Mouse (Mus musculus) mesoderm, embryonic 11.5 days (tissue): ENCODE measurements at regions not wholly inside any gene's neighbourhood (a gene's known extent, or its start where the extent isn't known, plus 50 kb on each side); places are given as distances from the start of the nearest gene placed in this dataset.

ENCODE experiments used
- DNase-seq: peaks from one replicate; pipeline ENCODE4 v3.0.0-alpha.2; 2012; ENCODE audit warnings: low read depth, low spot score

- DNase-seq: peak; percentile 28
These were observed 209.5 kb downstream of the Mreg start for GRCm38 (mm10) chr1:72002471-72003116.

DNA sequence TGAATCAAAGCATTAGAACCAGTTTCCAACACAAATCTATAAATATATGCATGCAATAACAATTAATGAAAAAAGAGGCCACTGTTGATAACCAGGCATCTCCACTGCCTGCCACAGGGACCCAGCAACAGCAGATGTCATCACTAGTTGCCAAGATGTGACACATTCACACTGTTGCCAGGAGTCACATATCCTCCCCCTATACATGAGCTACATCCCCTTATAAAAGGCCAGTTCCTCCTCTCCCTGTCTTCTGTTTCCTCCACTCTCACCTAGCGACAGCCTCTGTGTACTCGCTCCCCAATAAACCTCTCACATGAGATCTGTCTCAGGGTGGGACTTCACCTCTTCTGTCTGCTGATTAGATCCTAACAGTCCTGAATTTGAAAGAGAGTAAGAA lies 211.4 kb downstream of the Mreg start:
- no peak for DNase-seq

- DNase-seq: no peak
These were observed 215.3 kb downstream of the Mreg start for GRCm38 (mm10) chr1:71996828-71997227.

DNA sequence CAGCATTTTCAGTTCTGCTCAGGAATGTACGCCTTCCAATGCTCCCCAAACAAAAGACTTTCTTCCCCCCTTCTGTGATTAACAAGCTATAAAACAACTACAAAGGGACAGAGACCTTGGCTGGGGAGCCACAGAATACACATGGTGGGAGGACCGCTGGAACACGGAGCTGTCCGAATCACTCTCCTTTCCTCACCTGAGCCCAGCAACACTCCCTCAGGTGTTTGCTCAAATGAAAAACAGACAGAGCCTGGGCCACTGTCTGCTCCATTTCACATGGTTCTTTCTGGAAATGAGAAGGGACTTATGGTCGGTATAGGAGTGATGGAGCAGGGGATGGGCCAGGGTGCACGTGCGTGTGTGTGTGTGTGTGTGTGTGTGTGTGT lies 215.9 kb downstream of the Mreg start:
- no peak for DNase-seq

GRCm38 (mm10) chr1:71995573-71996233 lies 216.4 kb downstream of the Mreg start:
- DNase-seq: no peak

GRCm38 (mm10) chr1:71990936-71991335 lies 221.2 kb downstream of the Mreg start:
- no peak for DNase-seq

DNA sequence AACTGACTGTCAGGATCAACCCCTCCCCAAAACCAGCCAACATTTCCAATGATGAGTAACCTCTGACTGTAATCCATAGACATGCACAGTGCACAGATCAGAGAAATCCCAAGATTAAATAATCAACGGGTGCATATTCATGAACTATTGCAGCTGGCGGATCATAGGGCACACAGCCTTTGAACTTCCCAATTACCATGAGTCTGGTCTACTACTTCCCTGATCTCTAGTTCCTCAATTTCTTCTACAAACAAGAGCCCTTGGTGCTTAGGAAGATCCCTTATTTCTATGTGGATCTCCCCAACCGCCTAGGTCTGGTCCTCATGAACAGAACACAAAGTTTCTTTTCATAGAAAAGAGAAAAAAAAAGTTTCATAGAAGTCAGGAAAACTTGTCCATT lies 224.0 kb downstream of the Mreg start:
- no peak for DNase-seq

DNA sequence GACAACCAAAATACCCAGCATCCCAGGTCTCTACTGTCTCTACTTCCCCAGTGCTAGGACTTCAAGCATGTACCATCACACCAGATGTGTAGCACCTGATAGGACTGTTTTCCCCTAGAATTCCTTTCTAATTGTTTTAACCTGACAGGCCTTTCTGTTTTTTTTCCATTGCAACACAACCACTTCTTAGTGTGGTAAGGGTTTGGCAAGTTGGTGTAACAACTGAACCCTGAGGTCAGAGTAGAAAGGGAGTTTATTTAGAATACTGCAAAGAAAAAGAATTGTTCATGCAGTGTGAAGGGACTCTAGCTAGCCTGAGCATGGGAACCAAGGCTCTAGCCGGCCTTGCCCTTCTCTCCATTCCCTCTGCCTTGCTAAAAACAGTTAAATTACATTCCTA lies 226.1 kb downstream of the Mreg start:
- DNase-seq: no peak

DNA sequence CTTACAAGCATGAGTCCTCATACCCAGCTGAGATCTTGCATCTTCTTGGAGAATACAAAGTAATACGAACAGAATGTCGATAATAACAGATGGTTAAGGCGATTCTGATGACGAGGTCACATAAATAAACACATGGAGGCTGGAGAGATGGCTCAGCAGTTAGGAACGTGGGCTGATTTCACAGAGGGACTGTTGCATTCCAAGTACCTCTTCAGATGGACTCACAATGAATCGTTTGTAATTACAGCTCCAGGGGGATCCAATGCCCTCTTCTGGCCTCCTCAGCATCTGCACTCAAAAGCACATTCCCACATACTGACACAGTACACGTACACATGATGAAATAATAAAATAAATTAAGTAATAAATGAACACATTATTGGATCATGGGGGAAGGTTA lies 228.3 kb downstream of the Mreg start:
- no peak for DNase-seq

- no peak for DNase-seq
These were observed 229.5 kb downstream of the Mreg start for GRCm38 (mm10) chr1:71982423-71983262.

- DNase-seq: no peak
These were observed 231.5 kb downstream of the Mreg start for GRCm38 (mm10) chr1:71980624-71981023.

DNA sequence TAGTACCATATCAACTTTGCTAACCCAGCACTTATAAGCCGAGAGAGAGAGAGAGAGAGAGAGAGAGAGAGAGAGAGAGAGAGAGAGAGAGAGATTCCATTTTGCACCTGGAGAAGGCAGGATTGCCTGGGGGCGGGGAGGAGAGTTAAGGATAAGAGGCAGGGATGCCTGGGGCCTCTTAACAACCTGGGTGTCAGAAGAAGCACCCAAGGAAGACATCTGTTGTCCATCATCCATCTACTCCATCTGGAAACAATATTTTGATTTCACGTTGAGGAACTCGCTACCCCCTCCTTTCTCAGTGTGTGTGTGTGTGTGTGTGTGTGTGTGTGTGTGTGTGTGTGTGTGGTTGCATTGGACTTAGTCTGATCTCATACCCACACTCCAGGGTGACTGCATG lies 232.8 kb downstream of the Mreg start:
- DNase-seq: no peak

DNA sequence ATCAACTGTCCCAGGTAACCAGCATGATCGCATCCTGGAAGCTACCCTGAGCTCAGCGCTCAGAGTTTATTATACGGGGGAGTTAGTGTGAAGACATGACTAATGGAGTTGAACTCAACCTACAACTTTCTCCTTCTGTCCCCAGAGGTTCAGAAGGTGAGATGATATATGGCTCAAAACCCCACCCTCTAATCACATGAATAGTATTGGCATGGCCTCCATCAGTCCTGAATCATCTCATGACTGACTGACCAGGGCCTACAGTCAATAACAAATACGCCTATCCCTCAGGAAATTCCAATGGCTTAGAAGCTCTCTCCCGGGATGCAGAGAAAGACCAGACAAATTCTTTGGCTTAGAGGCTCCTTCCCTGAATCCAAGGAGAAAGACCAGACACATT lies 234.7 kb downstream of the Mreg start:
- DNase-seq: no peak

GRCm38 (mm10) chr1:71974715-71975114 lies 237.4 kb downstream of the Mreg start:
- DNase-seq: no peak

DNA sequence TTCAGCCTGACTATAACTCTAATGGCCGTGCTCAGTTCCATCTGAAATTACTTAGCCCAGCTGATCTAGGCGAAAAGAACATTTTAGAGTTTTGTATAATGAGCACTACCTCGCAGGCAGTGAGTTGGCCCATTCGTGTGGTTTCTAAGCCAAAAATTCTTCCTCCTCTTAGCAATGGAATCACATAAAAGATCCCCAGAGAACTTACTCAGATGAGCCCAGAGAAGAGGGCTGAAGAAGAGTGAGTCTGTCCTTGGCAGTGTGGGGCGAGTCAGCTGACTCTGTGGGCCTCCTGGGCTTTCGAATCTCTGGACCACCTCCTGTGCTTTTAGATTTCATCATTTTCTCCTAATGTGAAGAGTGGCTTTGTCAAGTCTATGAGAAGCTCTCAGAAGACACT lies 240.2 kb downstream of the Mreg start:
- no peak for DNase-seq

DNA sequence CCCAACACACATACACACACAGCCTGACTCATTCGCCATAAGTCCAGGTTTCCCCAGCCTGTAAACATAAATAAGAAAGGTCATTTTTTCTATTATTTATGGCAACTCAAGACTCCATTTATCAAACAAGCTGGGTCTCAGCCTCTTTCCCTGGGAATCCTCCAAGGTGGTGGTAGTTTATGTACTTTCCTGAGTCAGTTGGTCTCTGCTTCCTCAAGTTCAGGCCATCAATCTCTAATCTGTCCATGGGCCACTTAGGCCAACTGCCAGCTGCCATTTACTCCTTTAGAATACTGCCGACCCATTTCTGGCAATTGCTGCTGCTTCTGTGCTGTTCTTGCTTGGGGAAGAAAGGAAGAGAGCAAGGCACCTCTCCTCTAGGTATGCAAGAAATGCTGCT lies 241.3 kb downstream of the Mreg start:
- no peak for DNase-seq

DNA sequence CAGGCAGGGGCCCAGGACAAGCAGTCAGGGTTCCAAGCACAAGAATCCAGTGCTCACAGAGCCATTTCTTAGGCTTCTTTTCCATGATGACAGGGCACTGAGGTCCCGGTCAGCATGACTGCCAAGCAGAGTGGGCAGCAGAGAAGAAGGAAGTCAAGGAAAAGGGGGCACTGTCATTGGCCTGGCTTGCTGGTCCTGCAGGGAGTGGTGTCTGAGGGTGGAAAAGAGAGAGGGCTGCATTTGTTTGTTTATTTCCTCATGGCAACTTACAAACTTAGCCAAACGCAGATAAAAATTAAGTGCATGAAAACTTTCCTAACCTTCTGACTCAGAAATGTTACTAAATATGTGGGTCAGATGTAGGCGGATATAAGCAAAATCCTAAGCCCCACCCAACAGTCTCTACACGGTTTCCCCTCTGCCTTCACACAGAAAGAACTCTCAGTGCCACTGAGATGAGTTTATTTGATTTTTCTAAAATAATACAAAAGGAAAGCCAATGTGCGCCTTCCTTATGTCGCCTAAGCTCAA lies 244.5 kb downstream of the Mreg start:
- DNase-seq: no peak

DNA sequence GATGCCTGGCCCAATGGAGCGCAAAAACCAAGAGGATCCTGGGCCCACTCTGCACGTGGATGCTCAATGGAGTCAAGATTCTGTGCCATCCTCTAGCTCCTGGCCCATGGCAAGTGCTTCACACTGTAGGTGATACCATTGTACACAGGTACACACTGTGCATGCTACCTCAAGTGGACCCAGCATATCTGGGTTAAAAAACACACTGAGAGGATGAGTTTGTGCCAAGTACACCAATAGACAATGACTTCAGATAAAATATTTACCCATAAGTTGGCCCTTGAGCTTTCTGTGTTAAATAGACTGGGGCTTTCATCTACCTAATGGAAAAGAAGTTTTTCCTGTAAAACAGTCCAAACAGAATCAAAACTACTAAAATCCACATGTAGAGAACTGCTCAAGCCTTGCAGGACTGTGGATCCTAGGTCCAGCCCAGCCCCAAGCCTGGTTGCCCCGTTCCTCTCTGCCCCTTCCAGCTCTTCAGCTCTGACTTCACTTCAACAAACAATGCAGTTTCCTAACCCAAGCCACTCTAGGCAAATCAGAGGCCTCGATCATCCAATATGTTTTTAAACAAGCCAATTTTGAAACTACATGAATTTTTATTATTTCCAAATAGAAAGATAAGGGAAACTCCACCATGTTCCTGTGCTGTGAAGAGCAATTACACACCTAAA lies 247.5 kb downstream of the Mreg start:
- DNase-seq: no peak

- DNase-seq: no peak
These were observed 255.2 kb downstream of the Mreg start for GRCm38 (mm10) chr1:71956940-71957339.

- DNase-seq: no peak
These were observed 256.8 kb downstream of the Mreg start for GRCm38 (mm10) chr1:71955331-71955730.

GRCm38 (mm10) chr1:71953292-71953691 lies 258.8 kb downstream of the Mreg start:
- no peak for DNase-seq

GRCm38 (mm10) chr1:71949549-71949948 lies 262.6 kb downstream of the Mreg start:
- DNase-seq: no peak
